Mouse (Mus musculus): ENCODE results near the gene Rpgr. TPM values are rescaled to one million over a fixed set of nuclear protein-coding genes. Genes with fewer than 3 reads are reported as not detected.

Gene Rpgr
- 28.4 and 29.2 TPM in 2 replicates for polyA plus RNA-seq (2016; fragmentation: Nextera tagmentation; extraction: Ambion mirVana)

GRCm38 (mm10) chrX:10216410-10216949, at the start of gene Rpgr:
TSS of gene Rpgr (minus strand) at chrX:10216920.
- H3K27ac ChIP-seq: peak within 1 kb of the TSS; percentile 86
- DNase-seq (ENCODE audit: extremely low spot score, low spot score): peak; percentile 87

GRCm38 (mm10) chrX:10258260-10258659, 41.5 kb upstream of the Rpgr start:
- WGBS: 80% methylated on average over 5 of the region's 5 CpGs

More at GRCm38 (mm10) chrX:10216410-10216949, at the start of gene Rpgr:
- WGBS: 14% methylated on average over 35 of the region's 47 CpGs
- peak within 1 kb of the TSS; percentile 61 for H3K4me3 ChIP-seq
- no peaks in the 10 kb centered on the region for H3K9me3 ChIP-seq
- H3K4me1 ChIP-seq: no peaks in the 10 kb centered on the region
- H3K27me3 ChIP-seq (ENCODE audit: poor library complexity, severe bottlenecking): no peaks in the 10 kb centered on the region
- no peaks in the 10 kb centered on the region for H3K36me3 ChIP-seq (replicated peaks)

DNA sequence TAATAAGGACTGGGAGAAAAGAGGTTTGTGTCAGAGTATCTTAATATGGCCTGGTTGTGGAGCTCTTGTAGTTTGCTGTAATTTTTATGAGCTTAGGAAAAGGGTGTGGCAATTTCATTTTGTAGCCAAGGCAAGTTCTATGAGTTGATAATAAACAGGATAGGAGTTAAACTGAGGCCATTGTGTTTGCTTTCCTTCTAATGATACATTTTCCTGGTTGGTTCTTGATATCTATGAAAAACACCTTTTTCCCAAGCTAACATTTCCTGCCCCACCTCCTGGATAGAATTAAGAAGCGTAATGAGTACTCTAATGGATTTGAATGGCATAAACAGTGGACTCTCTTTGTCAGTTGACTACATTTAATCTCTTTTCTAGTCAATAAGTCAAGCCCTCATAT, 41.1 kb upstream of the Rpgr start:
- no peak for DNase-seq (ENCODE audit: extremely low spot score, low spot score)
- Histone ChIP-seq H3K36me3 (replicated peaks) (no peaks in the 10 kb centered on the region), H3K9me3 (no peaks in the 10 kb centered on the region), H3K27ac (no peak overlapping the region), H3K4me1 (no peaks in the 10 kb centered on the region), H3K27me3 (ENCODE audit: poor library complexity, severe bottlenecking) (no peaks in the 10 kb centered on the region), H3K4me3 (no peak overlapping the region)
- WGBS: 89% methylated on average over 1 of the region's 1 CpGs

More at GRCm38 (mm10) chrX:10258260-10258659, 41.5 kb upstream of the Rpgr start:
- H3K9me3 ChIP-seq: no peaks in the 10 kb centered on the region
- no peaks in the 10 kb centered on the region for H3K27me3 ChIP-seq (ENCODE audit: poor library complexity, severe bottlenecking)
- H3K4me1 ChIP-seq: no peaks in the 10 kb centered on the region
- H3K27ac ChIP-seq: no peak overlapping the region
- no peak overlapping the region for H3K4me3 ChIP-seq
- no peaks in the 10 kb centered on the region for H3K36me3 ChIP-seq (replicated peaks)
- no peak for DNase-seq (ENCODE audit: extremely low spot score, low spot score)

GRCm38 (mm10) chrX:10251852-10252504, 35.3 kb upstream of the Rpgr start, which contains the start of gene Otc:
TSS of gene Otc (plus strand) at chrX:10252305.
- DNase-seq (ENCODE audit: extremely low spot score, low spot score): no peak
- Histone ChIP-seq H3K27me3 (ENCODE audit: poor library complexity, severe bottlenecking) (no peaks in the 10 kb centered on the region), H3K4me3 (no peak within 1 kb of the TSS), H3K36me3 (replicated peaks) (no peaks in the 10 kb centered on the region), H3K27ac (no peak within 1 kb of the TSS), H3K4me1 (no peaks in the 10 kb centered on the region), H3K9me3 (no peaks in the 10 kb centered on the region)
- WGBS: 61% methylated on average over 2 of the region's 2 CpGs

- DNase-seq (ENCODE audit: extremely low spot score, low spot score): no peak
- no peaks in the 10 kb centered on the region for H3K9me3 ChIP-seq
- no peaks in the 10 kb centered on the region for H3K36me3 ChIP-seq (replicated peaks)
- no peaks in the 10 kb centered on the region for H3K4me1 ChIP-seq
- H3K4me3 ChIP-seq: no peak overlapping the region
- no peaks in the 10 kb centered on the region for H3K27me3 ChIP-seq (ENCODE audit: poor library complexity, severe bottlenecking)
- H3K27ac ChIP-seq: no peak overlapping the region
These were observed 34.6 kb upstream of the Rpgr start for GRCm38 (mm10) chrX:10251357-10251756.

DNA sequence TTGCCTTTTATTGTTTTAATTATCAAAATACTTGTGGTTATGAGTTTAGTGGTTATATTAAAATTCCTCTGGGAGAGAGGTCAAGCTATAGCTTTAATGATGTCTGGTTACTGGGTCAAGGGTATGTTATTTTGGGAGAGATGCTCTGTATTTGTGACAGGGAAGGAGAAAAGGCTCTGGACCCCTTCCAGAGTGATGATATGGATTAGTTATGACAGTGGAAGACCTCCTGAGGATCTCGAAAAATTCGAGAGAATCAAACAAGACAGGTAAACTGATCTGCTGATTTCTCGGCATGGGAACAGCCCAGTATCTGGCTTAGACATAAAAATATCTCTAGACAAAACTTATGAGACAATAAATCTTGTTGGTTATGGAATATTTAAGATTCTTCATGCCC, 27.2 kb upstream of the Rpgr start:
- no peaks in the 10 kb centered on the region for H3K4me1 ChIP-seq
- H3K36me3 ChIP-seq (replicated peaks): no peaks in the 10 kb centered on the region
- no peak for DNase-seq (ENCODE audit: extremely low spot score, low spot score)
- H3K4me3 ChIP-seq: no peak overlapping the region
- H3K27me3 ChIP-seq (ENCODE audit: poor library complexity, severe bottlenecking): no peaks in the 10 kb centered on the region
- no peak overlapping the region for H3K27ac ChIP-seq
- 78% methylated on average over 3 of the region's 3 CpGs for whole genome bisulfite sequencing
- no peaks in the 10 kb centered on the region for H3K9me3 ChIP-seq

- Histone ChIP-seq H3K4me3 (no peak overlapping the region), H3K36me3 (replicated peaks) (no peaks in the 10 kb centered on the region), H3K9me3 (no peaks in the 10 kb centered on the region), H3K4me1 (no peaks in the 10 kb centered on the region), H3K27me3 (ENCODE audit: poor library complexity, severe bottlenecking) (no peaks in the 10 kb centered on the region), H3K27ac (no peak overlapping the region)
- 52% methylated on average over 4 of the region's 4 CpGs for WGBS
- DNase-seq (ENCODE audit: extremely low spot score, low spot score): no peak
These were observed 22.8 kb upstream of the Rpgr start for GRCm38 (mm10) chrX:10239515-10239914.

GRCm38 (mm10) chrX:10234617-10235016, 17.9 kb upstream of the Rpgr start:
- Histone ChIP-seq H3K9me3 (no peaks in the 10 kb centered on the region), H3K27me3 (ENCODE audit: poor library complexity, severe bottlenecking) (no peaks in the 10 kb centered on the region), H3K27ac (no peak overlapping the region), H3K4me3 (no peak overlapping the region), H3K36me3 (replicated peaks) (no peaks in the 10 kb centered on the region), H3K4me1 (no peaks in the 10 kb centered on the region)
- WGBS: 87% methylated on average over 3 of the region's 3 CpGs
- no peak for DNase-seq (ENCODE audit: extremely low spot score, low spot score)

GRCm38 (mm10) chrX:10233051-10233450, 16.3 kb upstream of the Rpgr start:
- Histone ChIP-seq H3K4me3 (no peak overlapping the region), H3K36me3 (replicated peaks) (no peaks in the 10 kb centered on the region), H3K9me3 (no peaks in the 10 kb centered on the region), H3K4me1 (no peaks in the 10 kb centered on the region), H3K27ac (no peak overlapping the region), H3K27me3 (ENCODE audit: poor library complexity, severe bottlenecking) (no peaks in the 10 kb centered on the region)
- WGBS: 91% methylated on average over 2 of the region's 2 CpGs
- DNase-seq (ENCODE audit: extremely low spot score, low spot score): no peak

GRCm38 (mm10) chrX:10219281-10219680, 2.6 kb upstream of the Rpgr start:
- Histone ChIP-seq H3K27me3 (ENCODE audit: poor library complexity, severe bottlenecking) (no peaks in the 10 kb centered on the region), H3K4me3 (no peak overlapping the region), H3K36me3 (replicated peaks) (no peaks in the 10 kb centered on the region), H3K9me3 (no peaks in the 10 kb centered on the region), H3K27ac (no peak overlapping the region), H3K4me1 (no peaks in the 10 kb centered on the region)
- DNase-seq (ENCODE audit: extremely low spot score, low spot score): no peak
- 79% methylated on average over 6 of the region's 6 CpGs for WGBS

GRCm38 (mm10) chrX:10215972-10216371, 748 bp downstream of the Rpgr start:
- Histone ChIP-seq H3K9me3 (no peaks in the 10 kb centered on the region), H3K27me3 (ENCODE audit: poor library complexity, severe bottlenecking) (no peaks in the 10 kb centered on the region), H3K36me3 (replicated peaks) (no peaks in the 10 kb centered on the region), H3K27ac (peak overlapping the region; percentile 86), H3K4me3 (peak overlapping the region; percentile 61), H3K4me1 (no peaks in the 10 kb centered on the region)
- no peak for DNase-seq (ENCODE audit: extremely low spot score, low spot score)
- 23% methylated on average over 16 of the region's 16 CpGs for WGBS

DNA sequence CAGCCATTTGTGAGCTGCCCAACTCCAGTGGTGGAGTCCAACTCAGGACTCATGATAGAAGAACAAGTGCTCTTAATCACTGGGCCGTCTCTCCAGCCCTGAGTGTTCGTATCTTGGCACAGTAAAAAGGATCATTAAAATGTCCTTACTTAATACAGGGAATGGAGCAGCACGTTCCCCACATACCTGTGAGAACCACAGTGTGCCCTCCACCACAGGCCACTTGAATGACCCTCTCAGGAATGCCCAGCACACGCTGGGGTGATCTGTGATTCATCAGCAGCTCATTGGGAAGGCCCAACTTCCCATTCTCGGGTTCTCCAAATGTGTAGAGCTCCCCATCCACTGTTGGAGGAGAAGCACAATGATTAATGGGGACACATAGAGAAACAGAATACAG, 10.8 kb downstream of the Rpgr start:
- Histone ChIP-seq H3K4me3 (no peak overlapping the region), H3K36me3 (replicated peaks) (peaks cover 7% of the 10 kb centered on the region; the same call in 1 of the 2 replicates), H3K9me3 (no peaks in the 10 kb centered on the region), H3K4me1 (no peaks in the 10 kb centered on the region), H3K27me3 (ENCODE audit: poor library complexity, severe bottlenecking) (no peaks in the 10 kb centered on the region), H3K27ac (no peak overlapping the region)
- 83% methylated on average over 5 of the region's 5 CpGs for WGBS
- no peak for DNase-seq (ENCODE audit: extremely low spot score, low spot score)

- no peak overlapping the region for H3K4me3 ChIP-seq
- peak; percentile 15 for DNase-seq (ENCODE audit: extremely low spot score, low spot score)
- 16% methylated on average over 2 of the region's 2 CpGs for WGBS
- no peaks in the 10 kb centered on the region for H3K4me1 ChIP-seq
- H3K27ac ChIP-seq: no peak overlapping the region
- H3K9me3 ChIP-seq: no peaks in the 10 kb centered on the region
- H3K36me3 ChIP-seq (replicated peaks): peaks cover 7% of the 10 kb centered on the region; the same call in 1 of the 2 replicates
- H3K27me3 ChIP-seq (ENCODE audit: poor library complexity, severe bottlenecking): no peaks in the 10 kb centered on the region
These were observed 15.4 kb downstream of the Rpgr start for GRCm38 (mm10) chrX:10201289-10201688.

All from forebrain, embryonic 10.5 days (tissue).